Mouse (Mus musculus): ENCODE data around the gene Suds3. TPM values are rescaled to one million over a fixed set of nuclear protein-coding genes. Genes with fewer than 3 reads are reported as not detected.
A peak's percentile ranks its signal among the peaks of the same experiment; 100 is the strongest.

Gene Suds3
- polyA plus RNA-seq, 1 experiment from 2014 or later = 99.1 TPM

GRCm38 (mm10) chr5:117134066-117134888, 18.4 kb upstream of the Suds3 start:
- Histone ChIP-seq H3K4me1 (0 out of 2 replicates have a peak, but pooled peaks cover 4% of the 10 kb centered on the region), H3K4me3 (no peak overlapping the region), H3K9ac (replicated peaks) (no peak overlapping the region), H3K36me3 (no peaks in the 10 kb centered on the region), H3K4me2 (replicated peaks) (no peak overlapping the region), H3K27me3 (no peaks in the 10 kb centered on the region), H3K27ac (replicated peaks) (no peak overlapping the region), H3K9me3 (no peaks in the 10 kb centered on the region)
- ATAC-seq (replicated peaks) = no peak
- WGBS = 82% methylated on average over 19 of the region's 19 CpGs

- no peak overlapping the region for H3K9ac ChIP-seq (replicated peaks)
- H3K9me3 ChIP-seq = no peaks in the 10 kb centered on the region
- H3K27me3 ChIP-seq = no peaks in the 10 kb centered on the region
- WGBS = 90% methylated on average over 17 of the region's 17 CpGs
- ATAC-seq (replicated peaks) = no peak
- no peak overlapping the region for H3K4me3 ChIP-seq
- no peak overlapping the region for H3K4me2 ChIP-seq (replicated peaks)
- no peak overlapping the region for H3K27ac ChIP-seq (replicated peaks)
- 0 out of 2 replicates have a peak, but pooled peaks cover 4% of the 10 kb centered on the region for H3K4me1 ChIP-seq
- no peaks in the 10 kb centered on the region for H3K36me3 ChIP-seq
Measured at GRCm38 (mm10) chr5:117133446-117134065, 17.6 kb upstream of the Suds3 start.

- no peak for ATAC-seq (replicated peaks)
- Histone ChIP-seq H3K27ac (replicated peaks) (no peak overlapping the region), H3K4me1 (0 out of 2 replicates have a peak, but pooled peaks cover under 1% of the 10 kb centered on the region), H3K4me2 (replicated peaks) (no peak overlapping the region), H3K36me3 (no peaks in the 10 kb centered on the region), H3K27me3 (no peaks in the 10 kb centered on the region), H3K4me3 (no peak overlapping the region), H3K9ac (replicated peaks) (no peak overlapping the region), H3K9me3 (no peaks in the 10 kb centered on the region)
- WGBS = 94% methylated on average over 15 of the region's 15 CpGs
Measured at GRCm38 (mm10) chr5:117130726-117131125, 14.8 kb upstream of the Suds3 start.

GRCm38 (mm10) chr5:117127051-117127450, 11.1 kb upstream of the Suds3 start:
- Histone ChIP-seq H3K4me1 (no peaks in the 10 kb centered on the region), H3K27me3 (no peaks in the 10 kb centered on the region; the same call in 1 of the 2 replicates), H3K4me2 (replicated peaks) (no peak overlapping the region), H3K9ac (replicated peaks) (no peak overlapping the region), H3K4me3 (no peak overlapping the region), H3K27ac (replicated peaks) (no peak overlapping the region), H3K36me3 (no peaks in the 10 kb centered on the region), H3K9me3 (no peaks in the 10 kb centered on the region)
- no peak for ATAC-seq (replicated peaks)
- WGBS = 90% methylated on average over 4 of the region's 4 CpGs

- no peak for ATAC-seq (replicated peaks)
- H3K27ac ChIP-seq (replicated peaks) = no peak overlapping the region
- peaks cover 11% of the 10 kb centered on the region for H3K4me1 ChIP-seq
- H3K36me3 ChIP-seq = no peaks in the 10 kb centered on the region
- no peak overlapping the region for H3K9ac ChIP-seq (replicated peaks)
- H3K9me3 ChIP-seq = no peaks in the 10 kb centered on the region
- WGBS = 80% methylated on average over 16 of the region's 16 CpGs
- H3K4me3 ChIP-seq = no peak overlapping the region
- H3K4me2 ChIP-seq (replicated peaks) = no peak overlapping the region
- H3K27me3 ChIP-seq = no peaks in the 10 kb centered on the region; the same call in 1 of the 2 replicates
Measured at GRCm38 (mm10) chr5:117125482-117126346, 9.8 kb upstream of the Suds3 start.

- peaks cover 18% of the 10 kb centered on the region for H3K4me1 ChIP-seq
- no peaks in the 10 kb centered on the region; the same call in 1 of the 2 replicates for H3K27me3 ChIP-seq
- H3K4me3 ChIP-seq = no peak overlapping the region
- WGBS = 93% methylated on average over 4 of the region's 4 CpGs
- no peak overlapping the region for H3K4me2 ChIP-seq (replicated peaks)
- no peaks in the 10 kb centered on the region for H3K9me3 ChIP-seq
- H3K9ac ChIP-seq (replicated peaks) = no peak overlapping the region
- no peaks in the 10 kb centered on the region for H3K36me3 ChIP-seq
- H3K27ac ChIP-seq (replicated peaks) = no peak overlapping the region
- no peak for ATAC-seq (replicated peaks)
Measured at GRCm38 (mm10) chr5:117123840-117124239, 7.9 kb upstream of the Suds3 start.

GRCm38 (mm10) chr5:117123102-117123501, 7.2 kb upstream of the Suds3 start:
- ATAC-seq (replicated peaks) = no peak
- H3K36me3 ChIP-seq = no peaks in the 10 kb centered on the region
- no peak overlapping the region for H3K9ac ChIP-seq (replicated peaks)
- WGBS = 91% methylated on average over 6 of the region's 6 CpGs
- no peak overlapping the region for H3K4me3 ChIP-seq
- no peak overlapping the region for H3K27ac ChIP-seq (replicated peaks)
- H3K27me3 ChIP-seq = no peaks in the 10 kb centered on the region; the same call in 1 of the 2 replicates
- H3K9me3 ChIP-seq = no peaks in the 10 kb centered on the region
- H3K4me2 ChIP-seq (replicated peaks) = no peak overlapping the region
- H3K4me1 ChIP-seq = peaks cover 18% of the 10 kb centered on the region

- H3K4me1 ChIP-seq = peaks cover 18% of the 10 kb centered on the region
- peak overlapping the region; percentile 91; the same call in 1 of the 2 replicates for H3K4me3 ChIP-seq
- 1% methylated on average over 2 of the region's 2 CpGs for WGBS
- H3K36me3 ChIP-seq = no peaks in the 10 kb centered on the region
- no peaks in the 10 kb centered on the region for H3K9me3 ChIP-seq
- no peak overlapping the region for H3K27ac ChIP-seq (replicated peaks)
- H3K4me2 ChIP-seq (replicated peaks) = 0 out of 2 replicates have a peak overlapping the region, but pooled peaks have one; percentile 88
- no peak for ATAC-seq (replicated peaks)
- H3K9ac ChIP-seq (replicated peaks) = no peak overlapping the region
- no peaks in the 10 kb centered on the region; the same call in 1 of the 2 replicates for H3K27me3 ChIP-seq
Measured at GRCm38 (mm10) chr5:117121657-117122056, 5.7 kb upstream of the Suds3 start.

GRCm38 (mm10) chr5:117120489-117121466, 4.9 kb upstream of the Suds3 start:
- H3K9me3 ChIP-seq = no peaks in the 10 kb centered on the region
- peak; percentile 64 for ATAC-seq (replicated peaks)
- 1% methylated on average over 40 of the region's 40 CpGs for WGBS

GRCm38 (mm10) chr5:117119777-117120488, 4.0 kb upstream of the Suds3 start, which contains the start of gene Taok3:
Taok3 (plus strand) TSS chr5:117120129.
- Histone ChIP-seq H3K9me3 (no peaks in the 10 kb centered on the region), H3K36me3 (no peaks in the 10 kb centered on the region), H3K27me3 (no peaks in the 10 kb centered on the region; the same call in 1 of the 2 replicates), H3K4me1 (peaks cover 23% of the 10 kb centered on the region), H3K4me2 (replicated peaks) (peak within 1 kb of the TSS; percentile 88), H3K4me3 (peak within 1 kb of the TSS; percentile 91), H3K9ac (replicated peaks) (peak within 1 kb of the TSS; percentile 58), H3K27ac (replicated peaks) (peak within 1 kb of the TSS; percentile 36; the same call in 1 of the 2 replicates)
- WGBS = under 1% methylated on average over 74 of the region's 74 CpGs
- ATAC-seq (replicated peaks) = peak; percentile 87

More at GRCm38 (mm10) chr5:117120489-117121466, 4.9 kb upstream of the Suds3 start:
- Histone ChIP-seq H3K9ac (replicated peaks) (peak overlapping the region; percentile 58), H3K27ac (replicated peaks) (no peak overlapping the region), H3K27me3 (no peaks in the 10 kb centered on the region; the same call in 1 of the 2 replicates), H3K4me1 (peaks cover 21% of the 10 kb centered on the region), H3K36me3 (no peaks in the 10 kb centered on the region), H3K4me3 (peak overlapping the region; percentile 91), H3K4me2 (replicated peaks) (peak overlapping the region; percentile 88)

Measured in forebrain, embryonic 15.5 days (tissue).